Mouse (Mus musculus): ENCODE results near the gene Zfp931. TPM values are rescaled to one million over a fixed set of nuclear protein-coding genes. Genes with fewer than 3 reads are reported as not detected.
"Not testable (repeated sequence)": the region's sequence is repeated elsewhere in the genome, so short reads cannot be mapped to it uniquely, and the experiment has no call there.

The Zfp931 gene
- polyA plus RNA-seq, 1 experiment from 2014 or later, result 17.6 TPM

- peak; percentile 47 for ATAC-seq (ENCODE audit: low FRiP score)
- H3K4me2 ChIP-seq, result peak overlapping the region; percentile 91
- H3K9me3 ChIP-seq (ENCODE audit: control insufficient read depth, low read length), result no peaks in the 10 kb centered on the region
- DNase-seq (ENCODE audit: low spot score, missing footprints), result peak; percentile 85
- peaks cover 12% of the 10 kb centered on the region; the same call in 1 of the 2 replicates for H3K27me3 ChIP-seq (ENCODE audit: control insufficient read depth, insufficient read depth, low read length)
- H3K4me3 ChIP-seq (ENCODE audit: low read depth, low read length), result peak overlapping the region; percentile 42; the same call in 1 of the 2 replicates
- 0 out of 2 replicates have a peak, but pooled peaks cover 2% of the 10 kb centered on the region for H3K4me1 ChIP-seq (ENCODE audit: control insufficient read depth, insufficient read depth, low read length)
- whole genome bisulfite sequencing, result 18% methylated on average over 19 of the region's 19 CpGs
- peak overlapping the region; percentile 1; the same call in 1 of the 2 replicates for H3K9ac ChIP-seq (ENCODE audit: low read length)
- H3K36me3 ChIP-seq (ENCODE audit: control insufficient read depth, insufficient read depth, low read length), result no peaks in the 10 kb centered on the region
- no peak overlapping the region for H3K27ac ChIP-seq (ENCODE audit: low read depth, low read length)
Observed at GRCm38 (mm10) chr2:178119561-178120355, 41.5 kb upstream of the Zfp931 start.

DNA sequence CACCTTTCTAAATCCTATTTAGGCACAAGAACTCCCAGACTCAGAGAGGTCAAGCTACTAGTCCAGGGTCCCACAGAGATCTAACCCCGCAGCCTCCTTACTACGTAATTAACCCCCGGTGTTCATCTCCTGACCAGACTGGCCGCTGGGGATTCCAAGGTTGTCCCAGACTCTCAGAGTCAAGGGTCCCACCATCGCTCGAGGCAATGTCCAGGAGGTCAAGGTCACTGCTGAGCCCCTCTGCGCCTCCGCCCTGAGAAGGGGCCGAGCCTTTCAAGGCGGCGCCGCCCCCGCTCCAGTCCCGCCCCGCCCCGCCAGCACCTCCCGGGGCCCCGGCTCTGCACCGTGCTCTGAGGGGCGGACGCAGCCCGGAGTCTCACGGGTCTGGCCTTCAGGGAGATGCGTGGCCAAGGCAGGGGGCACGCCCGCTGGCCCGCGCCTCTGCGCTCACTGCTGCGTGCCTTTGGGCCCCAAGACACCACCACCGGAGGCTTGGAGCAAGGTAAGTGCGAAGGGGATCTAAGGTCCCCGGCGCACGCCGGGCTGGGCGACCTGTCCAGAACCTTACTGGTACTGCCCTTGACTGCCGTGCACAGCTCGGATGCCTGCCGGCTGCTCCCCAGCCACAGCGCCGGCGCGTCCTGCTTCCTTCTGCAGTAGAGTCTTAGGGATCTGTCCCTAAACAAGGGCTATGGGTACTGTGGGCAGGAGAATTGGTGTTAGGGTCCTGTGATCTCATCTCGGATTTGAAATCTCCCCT is 40.7 kb upstream of the Zfp931 start, which contains the start of gene Phactr3:
Gene Phactr3 (plus strand): TSS at position 175 of the 760 bp plus-strand sequence.
- Histone ChIP-seq H3K9ac (ENCODE audit: low read length) (peak within 1 kb of the TSS; percentile 1), H3K4me3 (ENCODE audit: low read depth, low read length) (peak within 1 kb of the TSS; percentile 42), H3K27ac (ENCODE audit: low read depth, low read length) (no peak within 1 kb of the TSS), H3K4me1 (ENCODE audit: control insufficient read depth, insufficient read depth, low read length) (0 out of 2 replicates have a peak, but pooled peaks cover 2% of the 10 kb centered on the region), H3K36me3 (ENCODE audit: control insufficient read depth, insufficient read depth, low read length) (no peaks in the 10 kb centered on the region), H3K4me2 (peak within 1 kb of the TSS; percentile 91), H3K9me3 (ENCODE audit: control insufficient read depth, low read length) (no peaks in the 10 kb centered on the region), H3K27me3 (ENCODE audit: control insufficient read depth, insufficient read depth, low read length) (peaks cover 12% of the 10 kb centered on the region; the same call in 1 of the 2 replicates)
- under 1% methylated on average over 44 of the region's 45 CpGs for WGBS
- DNase-seq (ENCODE audit: low spot score, missing footprints), result peak; percentile 90
- peak; percentile 71 for ATAC-seq (ENCODE audit: low FRiP score)

DNA sequence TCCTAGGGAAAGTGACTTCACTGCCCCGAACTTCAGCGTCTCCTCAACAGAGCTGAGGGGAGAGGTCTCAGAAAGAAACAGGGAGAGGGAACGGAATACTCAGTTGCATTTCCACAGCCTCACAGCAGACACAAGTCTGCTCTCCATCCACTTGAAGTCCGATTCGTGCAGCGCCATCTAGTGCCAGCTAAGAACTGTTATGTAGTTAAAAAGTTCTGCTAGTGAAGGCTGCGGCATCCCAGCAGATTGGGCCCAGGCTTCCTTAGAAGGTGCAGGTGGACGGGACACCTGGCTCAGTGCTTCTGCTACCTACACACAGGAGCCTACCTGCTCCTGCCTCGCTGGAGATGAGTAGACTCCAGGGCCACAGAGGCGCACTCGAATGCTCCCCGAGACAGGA is 39.7 kb upstream of the Zfp931 start:
- Histone ChIP-seq H3K9ac (ENCODE audit: low read length) (no peak overlapping the region), H3K27ac (ENCODE audit: low read depth, low read length) (no peak overlapping the region), H3K4me2 (no peak overlapping the region), H3K27me3 (ENCODE audit: control insufficient read depth, insufficient read depth, low read length) (peaks cover 12% of the 10 kb centered on the region; the same call in 1 of the 2 replicates), H3K36me3 (ENCODE audit: control insufficient read depth, insufficient read depth, low read length) (no peaks in the 10 kb centered on the region), H3K9me3 (ENCODE audit: control insufficient read depth, low read length) (no peaks in the 10 kb centered on the region), H3K4me3 (ENCODE audit: low read depth, low read length) (no peak overlapping the region), H3K4me1 (ENCODE audit: control insufficient read depth, insufficient read depth, low read length) (0 out of 2 replicates have a peak, but pooled peaks cover 2% of the 10 kb centered on the region)
- 19% methylated on average over 12 of the region's 12 CpGs for WGBS
- ATAC-seq (ENCODE audit: low FRiP score) (no peak; the same call in 1 of the 2 replicates), DNase-seq (ENCODE audit: low spot score, missing footprints) (peak; percentile 92)

- Histone ChIP-seq H3K9me3 (ENCODE audit: control insufficient read depth, low read length) (no peaks in the 10 kb centered on the region), H3K4me2 (no peak overlapping the region), H3K9ac (ENCODE audit: low read length) (no peak overlapping the region), H3K36me3 (ENCODE audit: control insufficient read depth, insufficient read depth, low read length) (no peaks in the 10 kb centered on the region), H3K27me3 (ENCODE audit: control insufficient read depth, insufficient read depth, low read length) (no peaks in the 10 kb centered on the region), H3K4me3 (ENCODE audit: low read depth, low read length) (no peak overlapping the region), H3K27ac (ENCODE audit: low read depth, low read length) (no peak overlapping the region), H3K4me1 (ENCODE audit: control insufficient read depth, insufficient read depth, low read length) (no peaks in the 10 kb centered on the region)
- 17% methylated on average over 7 of the region's 7 CpGs for WGBS
- ATAC-seq (ENCODE audit: low FRiP score), result peak; percentile 86
- peak; percentile 93 for DNase-seq (ENCODE audit: low spot score, missing footprints)
Observed at GRCm38 (mm10) chr2:178101957-178102356, 23.7 kb upstream of the Zfp931 start.

DNA sequence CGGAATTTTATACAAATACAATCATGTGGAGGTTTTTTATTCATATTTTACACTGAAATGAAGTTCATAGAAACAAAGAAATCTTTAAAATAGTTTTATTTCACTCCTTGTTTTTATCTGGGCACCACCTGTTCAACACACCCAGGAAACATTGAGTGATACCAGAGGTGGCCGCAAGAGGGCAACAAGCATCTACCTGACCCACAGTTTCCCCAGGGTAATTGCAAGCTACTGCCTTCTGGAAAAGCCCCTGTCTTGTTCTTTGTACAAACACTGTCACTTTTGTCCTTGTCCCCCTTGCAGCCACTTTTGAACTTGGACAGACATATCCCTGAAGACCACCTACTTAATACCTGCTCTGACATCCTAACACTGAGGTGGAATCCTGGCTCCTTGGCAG is 19.7 kb upstream of the Zfp931 start:
- H3K4me2 ChIP-seq, result no peak overlapping the region
- ATAC-seq (ENCODE audit: low FRiP score) (peak; percentile 14; the same call in 1 of the 2 replicates), DNase-seq (ENCODE audit: low spot score, missing footprints) (peak; percentile 91)
- H3K27me3 ChIP-seq (ENCODE audit: control insufficient read depth, insufficient read depth, low read length), result no peaks in the 10 kb centered on the region
- no peaks in the 10 kb centered on the region for H3K36me3 ChIP-seq (ENCODE audit: control insufficient read depth, insufficient read depth, low read length)
- no peak overlapping the region for H3K9ac ChIP-seq (ENCODE audit: low read length)
- 8% methylated on average over 2 of the region's 2 CpGs for WGBS
- H3K4me3 ChIP-seq (ENCODE audit: low read depth, low read length), result no peak overlapping the region
- no peaks in the 10 kb centered on the region for H3K4me1 ChIP-seq (ENCODE audit: control insufficient read depth, insufficient read depth, low read length)
- no peak overlapping the region for H3K27ac ChIP-seq (ENCODE audit: low read depth, low read length)
- H3K9me3 ChIP-seq (ENCODE audit: control insufficient read depth, low read length), result no peaks in the 10 kb centered on the region

DNA sequence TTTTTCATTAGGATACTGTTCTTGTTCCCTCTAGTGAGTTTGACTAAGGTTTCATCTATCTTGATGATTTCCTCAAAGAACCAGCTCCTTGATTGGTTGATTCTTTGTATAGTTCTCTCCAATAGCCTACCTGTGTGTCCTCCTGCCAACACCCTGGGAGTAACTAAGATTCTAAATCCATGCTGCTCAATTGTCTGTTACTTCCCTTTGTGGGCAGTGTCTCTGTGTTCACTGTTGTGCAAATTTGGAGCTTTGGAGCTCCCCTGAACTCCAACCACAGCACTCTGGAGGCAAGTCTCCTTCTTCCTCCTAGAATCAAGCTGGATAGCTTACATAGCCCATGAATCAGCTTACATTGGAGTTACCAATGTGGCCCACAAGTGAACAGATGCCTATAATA is 11.3 kb upstream of the Zfp931 start:
- ATAC-seq (ENCODE audit: low FRiP score), result no peak
- H3K9ac ChIP-seq (ENCODE audit: low read length), result no peak overlapping the region

DNA sequence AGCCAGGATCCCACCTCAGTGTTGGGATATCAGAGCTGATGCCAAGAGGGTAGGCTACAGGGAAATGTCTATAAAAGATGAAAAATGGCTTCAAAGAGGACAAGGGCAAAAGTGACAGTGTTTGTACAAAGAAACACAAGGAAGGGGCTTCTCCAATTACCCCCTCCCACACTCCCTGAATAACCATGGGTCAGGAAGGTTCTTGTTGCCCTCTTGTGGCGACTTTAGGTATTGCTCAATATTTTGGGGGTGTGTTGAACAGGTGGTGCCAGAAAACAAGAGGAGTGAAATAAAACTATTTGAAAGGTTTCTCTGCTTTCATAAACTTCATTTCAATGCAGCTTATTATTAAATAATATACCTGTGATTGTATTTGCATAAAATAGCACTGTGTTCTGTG is 20.1 kb downstream of the Zfp931 start:
- Histone ChIP-seq H3K27me3 (ENCODE audit: control insufficient read depth, insufficient read depth, low read length) (no peaks in the 10 kb centered on the region), H3K9me3 (ENCODE audit: control insufficient read depth, low read length) (no peaks in the 10 kb centered on the region), H3K4me1 (ENCODE audit: control insufficient read depth, insufficient read depth, low read length) (no peaks in the 10 kb centered on the region), H3K4me2 (no peak overlapping the region), H3K36me3 (ENCODE audit: control insufficient read depth, insufficient read depth, low read length) (no peaks in the 10 kb centered on the region), H3K27ac (ENCODE audit: low read depth, low read length) (no peak overlapping the region), H3K9ac (ENCODE audit: low read length) (no peak overlapping the region), H3K4me3 (ENCODE audit: low read depth, low read length) (no peak overlapping the region)
- peak; percentile 92 for DNase-seq (ENCODE audit: low spot score, missing footprints)
- peak; percentile 57; the same call in 1 of the 2 replicates for ATAC-seq (ENCODE audit: low FRiP score)
- WGBS, result 9% methylated on average over 1 of the region's 1 CpGs

More for the DNA sequence above, 11.3 kb upstream of the Zfp931 start:
- no peak overlapping the region for H3K4me2 ChIP-seq
- H3K36me3 ChIP-seq (ENCODE audit: control insufficient read depth, insufficient read depth, low read length), result no peaks in the 10 kb centered on the region
- no peaks in the 10 kb centered on the region for H3K9me3 ChIP-seq (ENCODE audit: control insufficient read depth, low read length)
- no peaks in the 10 kb centered on the region for H3K27me3 ChIP-seq (ENCODE audit: control insufficient read depth, insufficient read depth, low read length)
- no peak overlapping the region for H3K27ac ChIP-seq (ENCODE audit: low read depth, low read length)
- no peaks in the 10 kb centered on the region for H3K4me1 ChIP-seq (ENCODE audit: control insufficient read depth, insufficient read depth, low read length)
- DNase-seq (ENCODE audit: low spot score, missing footprints), result no peak
- H3K4me3 ChIP-seq (ENCODE audit: low read depth, low read length), result no peak overlapping the region

DNA sequence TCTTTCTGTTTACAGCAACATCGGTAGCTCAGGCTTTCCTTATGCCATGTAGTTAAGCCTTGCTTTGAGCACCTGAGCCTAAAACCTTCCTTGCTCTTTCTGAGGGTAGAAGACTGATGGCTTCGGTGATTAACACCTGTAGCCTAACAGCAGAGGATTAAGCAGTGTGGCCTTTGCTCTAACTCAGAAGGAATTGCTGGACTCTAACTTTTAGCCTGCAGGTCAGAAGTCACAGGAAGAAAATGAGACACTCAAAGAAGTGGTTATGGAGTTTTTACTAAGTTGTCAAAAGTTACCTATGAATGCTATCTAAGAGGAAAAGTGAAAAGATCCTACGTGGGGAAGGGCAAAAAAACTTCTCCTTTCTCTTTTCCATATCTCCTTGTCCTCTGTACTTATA is 50.7 kb downstream of the Zfp931 start:
- H3K4me3 ChIP-seq (ENCODE audit: low read depth, low read length); DNase-seq (ENCODE audit: low spot score, missing footprints); H3K9ac ChIP-seq (ENCODE audit: low read length); H3K27me3 ChIP-seq (ENCODE audit: control insufficient read depth, insufficient read depth, low read length); H3K36me3 ChIP-seq (ENCODE audit: control insufficient read depth, insufficient read depth, low read length); H3K4me1 ChIP-seq (ENCODE audit: control insufficient read depth, insufficient read depth, low read length); H3K4me2 ChIP-seq; H3K9me3 ChIP-seq (ENCODE audit: control insufficient read depth, low read length); ATAC-seq (ENCODE audit: low FRiP score); H3K27ac ChIP-seq (ENCODE audit: low read depth, low read length): not testable (repeated sequence)
- WGBS, result 90% methylated on average over 2 of the region's 3 CpGs

GRCm38 (mm10) chr2:178023861-178024260 is 54.4 kb downstream of the Zfp931 start:
- WGBS, result 22% methylated on average over 2 of the region's 2 CpGs
- not testable (repeated sequence) for H3K27ac ChIP-seq (ENCODE audit: low read depth, low read length)

More at GRCm38 (mm10) chr2:178023861-178024260, 54.4 kb downstream of the Zfp931 start:
- DNase-seq (ENCODE audit: low spot score, missing footprints); H3K36me3 ChIP-seq (ENCODE audit: control insufficient read depth, insufficient read depth, low read length); H3K27me3 ChIP-seq (ENCODE audit: control insufficient read depth, insufficient read depth, low read length); H3K9me3 ChIP-seq (ENCODE audit: control insufficient read depth, low read length); H3K4me1 ChIP-seq (ENCODE audit: control insufficient read depth, insufficient read depth, low read length); ATAC-seq (ENCODE audit: low FRiP score): not testable (repeated sequence)
- Histone ChIP-seq H3K4me3 (ENCODE audit: low read depth, low read length) (peak overlapping the region; percentile 51), H3K9ac (ENCODE audit: low read length) (peak overlapping the region; percentile 55), H3K4me2 (peak overlapping the region; percentile 50)
